Mouse (Mus musculus) kidney, postnatal 36 days (tissue): ENCODE data around the gene Zfp652.

Experiments used
- DNase-seq, 2 experiments: peaks; one replicate each; pipeline ENCODE4 v3.0.0; 2021 to 2022; ENCODE audit warnings: mixed read lengths in 2 of 2

The Zfp652 gene

GRCm38 (mm10) chr11:95858528-95859467, 146.3 kb downstream of the Zfp652 start:
- peak; percentile 99 for DNase-seq

- peak in 1 of 2 experiments; percentile 67 for DNase-seq
Measured at GRCm38 (mm10) chr11:95859468-95859855, 147.0 kb downstream of the Zfp652 start.

GRCm38 (mm10) chr11:95860071-95860490, 147.6 kb downstream of the Zfp652 start:
- no peak for DNase-seq

GRCm38 (mm10) chr11:95861397-95861796, 148.9 kb downstream of the Zfp652 start:
- no peak for DNase-seq

- no peak for DNase-seq
Measured at GRCm38 (mm10) chr11:95869442-95869841, 157.0 kb downstream of the Zfp652 start.

- no peak for DNase-seq
Measured at GRCm38 (mm10) chr11:95869918-95870470, 157.5 kb downstream of the Zfp652 start.

GRCm38 (mm10) chr11:95875804-95876203, 163.3 kb downstream of the Zfp652 start:
- no peak for DNase-seq

GRCm38 (mm10) chr11:95876296-95876695, 163.8 kb downstream of the Zfp652 start:
- peak; percentile 33 to 87 for DNase-seq

- peak in 1 of 2 experiments; percentile 26 for DNase-seq
Measured at GRCm38 (mm10) chr11:95879861-95880260, 167.4 kb downstream of the Zfp652 start.
